Mouse (Mus musculus) spleen, adult 2 months (tissue): ENCODE data around the gene Cnot6. TPM values are rescaled to one million over a fixed set of nuclear protein-coding genes. Genes with fewer than 3 reads are reported as not detected.

ENCODE experiments used
- DNase-seq, 2 experiments: peaks; one replicate each; pipeline versions ENCODE4 v3.0.0 to v3.0.0-alpha.2; 2012 to 2021; ENCODE audit warnings: low spot score in 2 of 2, low read depth in 1 of 2
- H3K27ac ChIP-seq: fragments of 200-500 bp; 2 replicates; pipeline ENCODE4 v1.5.1; 2012; ENCODE audit warnings: low read length, inconsistent platforms; ENCODE audit not compliant: insufficient read depth
- H3K27me3 ChIP-seq: fragments of 200-500 bp; 2 replicates; pipeline ENCODE4 v1.6.1; 2012; ENCODE audit warnings: mild to moderate bottlenecking, moderate library complexity, low read length, inconsistent platforms; ENCODE audit not compliant: control insufficient read depth, insufficient read depth
- H3K36me3 ChIP-seq: fragments of 200-500 bp; 2 replicates; pipeline ENCODE4 v1.6.1; 2012; ENCODE audit warnings: mild to moderate bottlenecking, low read length, inconsistent platforms; ENCODE audit not compliant: control insufficient read depth, insufficient read depth
- H3K4me1 ChIP-seq: fragments of 200-500 bp; 2 replicates; pipeline ENCODE4 v1.6.1; 2011; ENCODE audit warnings: inconsistent platforms; ENCODE audit not compliant: control insufficient read depth, insufficient read depth, insufficient read length
- H3K4me3 ChIP-seq: fragments of 200-500 bp; 2 replicates; pipeline ENCODE4 v1.5.1; 2011; ENCODE audit warnings: mild to moderate bottlenecking, inconsistent platforms; ENCODE audit not compliant: insufficient read depth, insufficient read length; ENCODE audit errors: extremely low read depth
- CTCF ChIP-seq: fragments of 200-500 bp; IDR thresholded peaks from 2 replicates; pipeline ENCODE4 v1.5.1; 2011; ENCODE audit warnings: mild to moderate bottlenecking, inconsistent platforms; ENCODE audit not compliant: insufficient read depth, insufficient read length, insufficient replicate concordance; ENCODE audit errors: extremely low read depth
- POLR2A ChIP-seq: fragments of 200-500 bp; IDR thresholded peaks from 2 replicates; pipeline ENCODE4 v1.6.1; 2011; ENCODE audit warnings: low read depth, low read length, inconsistent platforms
- WGBS: fragments of 180-500 bp; shearing (Covaris S2); methylation state at CpG from one replicate; pipeline ENCODE4 v1.1.7; 2018; 5-methylcytosine and 5-hydroxymethylcytosine counted together
- polyA plus RNA-seq: library from polyadenylated mRNA; depleted of rRNA; stranded (reverse); fragments of >200 nt; gene quantifications from 2 replicates; pipeline ENCODE4 v1.2.3, GENCODE M21; 2012

Cnot6 gene
- polyA plus RNA-seq, 1 experiment, result 7.3 TPM

DNA sequence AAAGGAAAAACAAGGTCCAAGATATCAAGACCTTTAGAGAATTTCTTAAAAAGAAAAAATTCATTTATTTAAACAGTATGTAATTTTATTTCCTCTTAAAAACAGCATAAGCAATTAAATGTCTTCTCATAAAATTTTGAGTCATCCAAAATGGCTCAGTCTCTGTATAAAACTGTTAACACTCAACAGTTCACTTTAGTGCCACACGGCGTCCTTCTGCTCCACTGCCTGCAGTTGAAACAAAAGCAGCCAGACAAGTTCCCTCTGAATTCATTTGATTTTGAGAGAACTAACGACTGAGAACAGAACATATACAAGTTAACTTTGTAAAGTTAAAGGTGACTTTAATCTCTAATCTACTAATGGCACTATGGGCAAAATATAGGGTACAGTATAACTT, 39.1 kb downstream of the Cnot6 start:
- WGBS, result 88% methylated on average over 3 of the region's 3 CpGs
- H3K36me3 ChIP-seq, result peaks cover 22% of the 10 kb centered on the region

DNA sequence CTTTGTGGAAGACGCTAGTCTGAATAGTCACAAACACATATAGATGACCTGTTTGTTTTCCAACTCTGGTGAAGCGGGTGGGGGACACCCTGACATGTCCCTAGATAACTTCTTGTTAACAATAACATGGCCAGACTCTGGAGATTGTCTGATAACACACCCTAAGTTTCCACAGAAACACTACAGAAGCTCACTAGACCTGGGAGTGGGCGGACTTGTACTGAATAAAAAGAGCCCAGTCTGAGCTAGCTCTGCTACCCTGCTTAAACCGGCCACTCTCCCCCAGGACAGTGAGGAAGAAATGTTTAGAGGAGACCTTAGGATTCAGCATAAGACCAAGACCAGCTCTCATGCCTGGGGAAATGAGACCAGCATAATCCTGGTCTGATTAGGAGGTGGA, 47.1 kb downstream of the Cnot6 start:
- H3K4me1 ChIP-seq, result no peaks in the 10 kb centered on the region; the same call in 1 of the 2 replicates
- peaks cover 2% of the 10 kb centered on the region; the same call in 1 of the 2 replicates for H3K36me3 ChIP-seq
- no peak overlapping the region for H3K27ac ChIP-seq
- no peak for DNase-seq
- no peaks in the 10 kb centered on the region for H3K27me3 ChIP-seq
- 77% methylated on average over 4 of the region's 4 CpGs for WGBS
- no peak for TF ChIP-seq CTCF
- no peak for TF ChIP-seq POLR2A
- H3K4me3 ChIP-seq, result no peak overlapping the region

More for the DNA sequence above, 39.1 kb downstream of the Cnot6 start:
- no peaks in the 10 kb centered on the region for H3K4me1 ChIP-seq
- H3K27ac ChIP-seq, result no peak overlapping the region
- no peak overlapping the region for H3K4me3 ChIP-seq
- DNase-seq, result no peak
- no peaks in the 10 kb centered on the region for H3K27me3 ChIP-seq
- TF ChIP-seq POLR2A (no peak), CTCF (no peak)

DNA sequence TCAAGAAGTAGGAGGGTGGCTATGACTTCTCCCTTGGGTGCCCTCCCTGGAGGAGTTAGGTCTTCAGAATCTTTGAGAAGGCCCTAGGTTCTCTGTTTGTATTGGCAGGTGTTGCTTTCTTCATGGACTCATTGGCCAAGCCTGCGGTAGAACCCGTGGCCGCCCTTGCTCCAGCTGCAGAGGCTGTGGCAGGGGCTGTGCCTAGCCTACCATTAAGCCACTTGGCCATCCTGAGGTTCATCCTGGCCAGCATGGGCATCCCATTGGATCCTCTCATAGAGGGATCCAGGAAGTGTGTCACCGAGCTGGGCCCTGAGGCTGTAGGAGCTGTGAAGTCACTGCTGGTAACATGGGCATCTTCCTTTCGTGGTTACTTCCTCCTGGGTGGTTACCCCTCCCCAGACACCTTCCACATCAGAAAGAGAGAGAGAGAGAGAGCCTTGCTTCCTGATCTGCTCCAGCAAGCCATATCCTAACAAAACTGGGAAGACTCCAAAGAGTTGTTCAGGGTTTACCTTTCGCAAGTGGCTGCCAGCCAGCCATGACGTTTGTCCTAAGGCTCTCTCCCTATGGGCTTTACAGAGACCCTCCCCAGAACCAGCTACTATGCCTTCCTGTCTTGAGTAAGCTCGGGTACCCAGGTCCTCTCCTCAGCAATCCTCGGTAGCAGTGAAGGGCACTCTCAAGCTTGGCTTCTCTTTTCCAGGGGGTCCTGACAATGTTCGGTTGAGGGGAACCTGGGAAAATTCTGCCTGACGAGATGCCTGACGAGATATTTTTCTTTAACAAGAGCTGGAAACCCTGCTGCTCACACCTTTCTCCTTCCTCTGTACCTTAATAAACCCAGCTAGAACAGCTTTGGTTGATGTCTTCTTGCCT, 48.0 kb downstream of the Cnot6 start:
- Histone ChIP-seq H3K27me3 (no peaks in the 10 kb centered on the region), H3K4me3 (no peak overlapping the region), H3K36me3 (peaks cover 2% of the 10 kb centered on the region; the same call in 1 of the 2 replicates), H3K4me1 (no peaks in the 10 kb centered on the region; the same call in 1 of the 2 replicates), H3K27ac (no peak overlapping the region)
- WGBS, result 57% methylated on average over 12 of the region's 12 CpGs
- DNase-seq, result no peak
- no peak for TF ChIP-seq CTCF
- TF ChIP-seq POLR2A, result no peak

GRCm38 (mm10) chr11:49663310-49663709, 49.2 kb downstream of the Cnot6 start, which contains the start of gene Scgb3a1:
Gene Scgb3a1 (plus strand): TSS chr11:49663610.
- no peak within 1 kb of the TSS for H3K4me3 ChIP-seq
- H3K27ac ChIP-seq, result no peak within 1 kb of the TSS
- H3K27me3 ChIP-seq, result no peaks in the 10 kb centered on the region
- TF ChIP-seq CTCF, result no peak
- no peak for TF ChIP-seq POLR2A
- peaks cover 3% of the 10 kb centered on the region; the same call in 1 of the 2 replicates for H3K4me1 ChIP-seq
- H3K36me3 ChIP-seq, result no peaks in the 10 kb centered on the region; the same call in 1 of the 2 replicates
- 65% methylated on average over 5 of the region's 5 CpGs for WGBS
- no peak for DNase-seq

GRCm38 (mm10) chr11:49662292-49662780, 50.2 kb downstream of the Cnot6 start:
- DNase-seq, result no peak
- TF ChIP-seq POLR2A (no peak), CTCF (no peak)
- 73% methylated on average over 15 of the region's 15 CpGs for WGBS
- no peaks in the 10 kb centered on the region for H3K27me3 ChIP-seq
- H3K4me3 ChIP-seq, result no peak overlapping the region
- no peak overlapping the region for H3K27ac ChIP-seq
- H3K4me1 ChIP-seq, result peaks cover 3% of the 10 kb centered on the region; the same call in 1 of the 2 replicates
- no peaks in the 10 kb centered on the region for H3K36me3 ChIP-seq

GRCm38 (mm10) chr11:49659470-49659799, 53.1 kb downstream of the Cnot6 start:
- Histone ChIP-seq H3K36me3 (no peaks in the 10 kb centered on the region), H3K4me3 (no peak overlapping the region), H3K4me1 (peaks cover 3% of the 10 kb centered on the region; the same call in 1 of the 2 replicates), H3K27ac (no peak overlapping the region), H3K27me3 (no peaks in the 10 kb centered on the region)
- 79% methylated on average over 7 of the region's 7 CpGs for WGBS
- DNase-seq, result no peak
- TF ChIP-seq POLR2A (no peak), CTCF (no peak)
